Mouse (Mus musculus) gastrocnemius, postnatal 10 days (tissue): ENCODE measurements around the gene Tmco1. TPM values are rescaled to one million over a fixed set of nuclear protein-coding genes. Genes with fewer than 3 reads are reported as not detected.

ENCODE experiments used
- DNase-seq: peaks from one replicate; pipeline ENCODE4 v3.0.0; 2021; ENCODE audit warnings: mixed read lengths
- total RNA-seq, 2 experiments: library from RNA; stranded (reverse); gene quantifications; 2 replicates each; pipeline ENCODE4 v1.2.3; 2021

Gene Tmco1
- total RNA-seq, 2 experiments from 2014 or later, result 42.8 to 43.2 TPM

- peak; percentile 33 for DNase-seq
These were observed 24.5 kb upstream of the Tmco1 start for GRCm38 (mm10) chr1:167283441-167284257.

- peak; percentile 66 for DNase-seq
These were observed 23.8 kb upstream of the Tmco1 start for GRCm38 (mm10) chr1:167284258-167284836.

- DNase-seq, result peak; percentile 79
These were observed 23.3 kb upstream of the Tmco1 start for GRCm38 (mm10) chr1:167284837-167285319.

- no peak for DNase-seq
These were observed 23.0 kb upstream of the Tmco1 start, which contains the start of gene Uck2 for GRCm38 (mm10) chr1:167285320-167285355. Uck2 (minus strand) TSS chr1:167285320.

- no peak for DNase-seq
These were observed 22.8 kb upstream of the Tmco1 start for GRCm38 (mm10) chr1:167285356-167285755.

- no peak for DNase-seq
These were observed 21.0 kb upstream of the Tmco1 start for GRCm38 (mm10) chr1:167287156-167287555.

GRCm38 (mm10) chr1:167288665-167289538 is 19.3 kb upstream of the Tmco1 start:
- DNase-seq, result no peak

- peak; percentile 24 for DNase-seq
These were observed 18.5 kb upstream of the Tmco1 start for GRCm38 (mm10) chr1:167289567-167290262.

GRCm38 (mm10) chr1:167290263-167290592 is 17.9 kb upstream of the Tmco1 start:
- no peak for DNase-seq

GRCm38 (mm10) chr1:167291610-167292009 is 16.6 kb upstream of the Tmco1 start:
- DNase-seq, result no peak

- peak; percentile 33 for DNase-seq
These were observed 15.7 kb upstream of the Tmco1 start for GRCm38 (mm10) chr1:167292447-167292846.

GRCm38 (mm10) chr1:167295679-167296402 is 12.3 kb upstream of the Tmco1 start:
- no peak for DNase-seq

- DNase-seq, result no peak
These were observed 8.1 kb upstream of the Tmco1 start for GRCm38 (mm10) chr1:167300122-167300521.

GRCm38 (mm10) chr1:167305501-167306137 is 2.6 kb upstream of the Tmco1 start:
- no peak for DNase-seq

- DNase-seq, result no peak
These were observed 1.5 kb upstream of the Tmco1 start for GRCm38 (mm10) chr1:167306451-167307240.

GRCm38 (mm10) chr1:167307674-167308073 is 504 bp upstream of the Tmco1 start:
- DNase-seq, result no peak

- no peak for DNase-seq
These were observed 4.2 kb downstream of the Tmco1 start for GRCm38 (mm10) chr1:167312367-167312766.

GRCm38 (mm10) chr1:167313220-167313619 is 5.0 kb downstream of the Tmco1 start:
- DNase-seq, result no peak

- DNase-seq, result no peak
These were observed 13.5 kb downstream of the Tmco1 start for GRCm38 (mm10) chr1:167321691-167322090.

GRCm38 (mm10) chr1:167328776-167329175 is 20.6 kb downstream of the Tmco1 start:
- no peak for DNase-seq

GRCm38 (mm10) chr1:167331106-167331505 is 22.9 kb downstream of the Tmco1 start:
- DNase-seq, result no peak
